Mouse (Mus musculus) lung, postnatal 36 days (tissue): ENCODE data around the gene Lrrc42.

Source experiments
- DNase-seq: peaks from one replicate; pipeline ENCODE4 v3.0.0; 2022; ENCODE audit warnings: mixed read lengths

Gene Lrrc42

DNA sequence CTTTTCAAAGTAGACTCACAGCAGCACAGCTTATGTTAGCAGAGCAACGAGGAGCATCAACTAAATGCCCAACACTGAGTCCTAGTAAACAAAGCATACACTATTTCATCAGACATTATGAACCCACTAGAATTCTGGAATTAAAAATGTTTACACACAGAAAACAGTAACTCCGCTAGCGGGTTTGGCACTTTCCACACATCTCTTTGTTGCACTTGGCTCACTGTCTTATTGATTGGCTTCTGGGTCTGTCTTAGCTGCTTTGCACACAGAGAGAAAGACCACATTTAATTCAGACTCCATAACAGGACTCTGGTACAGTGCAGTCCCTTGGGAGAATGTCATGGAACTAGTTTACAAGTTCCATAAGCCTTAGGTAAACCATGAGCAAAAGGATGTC, 5.3 kb downstream of the Lrrc42 start:
- no peak for DNase-seq

DNA sequence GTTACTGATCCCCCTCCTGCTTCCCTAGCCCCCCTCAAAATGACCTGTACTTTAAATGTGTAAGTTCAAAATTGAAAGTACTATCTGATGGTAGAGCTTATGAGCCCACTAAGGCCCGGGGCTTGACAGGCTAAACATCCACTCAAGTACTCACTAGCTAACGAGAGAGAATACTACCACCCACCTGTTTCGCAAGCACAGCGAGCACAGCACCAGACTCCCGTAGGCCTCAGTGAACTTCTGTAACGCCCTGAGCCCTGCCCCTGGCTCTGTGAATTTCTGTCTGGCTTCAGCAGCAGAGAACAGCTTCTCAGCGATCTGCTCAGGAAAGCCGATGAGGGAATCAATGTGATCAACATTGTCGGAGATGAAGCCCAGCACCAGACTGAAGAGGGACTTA, 6.2 kb downstream of the Lrrc42 start:
- peak; percentile 31 for DNase-seq

DNA sequence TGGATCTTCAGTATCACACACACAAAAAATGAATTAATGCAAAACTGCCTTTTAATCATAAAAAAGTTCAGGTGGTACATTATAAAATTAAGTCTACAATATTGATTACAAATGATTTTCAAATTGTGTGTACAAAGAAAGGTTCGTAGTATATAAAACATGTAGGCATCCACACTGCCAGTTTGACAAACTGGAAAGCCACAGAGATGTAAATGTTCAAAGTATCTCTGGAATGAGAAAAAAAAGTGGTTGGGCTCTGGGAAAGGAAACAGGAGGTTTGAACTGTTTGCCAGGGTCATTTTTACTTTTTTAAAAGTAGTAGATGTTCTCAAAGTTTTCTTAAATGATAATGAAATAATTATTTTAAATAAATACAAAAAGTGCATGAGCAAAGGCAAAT, 7.3 kb downstream of the Lrrc42 start:
- no peak for DNase-seq

DNA sequence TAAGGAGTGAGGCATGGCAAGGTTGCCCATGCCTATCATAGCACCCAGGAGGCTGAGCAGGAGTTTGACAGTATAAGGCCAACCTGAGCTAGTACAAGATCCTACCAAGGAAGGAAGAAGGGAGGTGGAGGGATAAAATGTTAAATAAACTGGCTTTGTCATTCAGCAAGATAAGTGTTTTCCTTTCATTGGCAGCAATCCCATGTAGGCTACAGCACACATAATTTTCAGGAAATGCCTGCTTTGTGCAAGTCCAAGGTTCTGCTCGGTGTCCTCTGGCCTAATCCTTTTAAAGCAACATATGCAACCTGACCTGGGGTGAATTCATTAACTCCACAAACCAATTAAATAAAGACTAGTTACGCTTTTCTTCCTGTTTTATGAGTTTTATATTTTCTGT, 8.0 kb downstream of the Lrrc42 start:
- DNase-seq = peak; percentile 39

DNA sequence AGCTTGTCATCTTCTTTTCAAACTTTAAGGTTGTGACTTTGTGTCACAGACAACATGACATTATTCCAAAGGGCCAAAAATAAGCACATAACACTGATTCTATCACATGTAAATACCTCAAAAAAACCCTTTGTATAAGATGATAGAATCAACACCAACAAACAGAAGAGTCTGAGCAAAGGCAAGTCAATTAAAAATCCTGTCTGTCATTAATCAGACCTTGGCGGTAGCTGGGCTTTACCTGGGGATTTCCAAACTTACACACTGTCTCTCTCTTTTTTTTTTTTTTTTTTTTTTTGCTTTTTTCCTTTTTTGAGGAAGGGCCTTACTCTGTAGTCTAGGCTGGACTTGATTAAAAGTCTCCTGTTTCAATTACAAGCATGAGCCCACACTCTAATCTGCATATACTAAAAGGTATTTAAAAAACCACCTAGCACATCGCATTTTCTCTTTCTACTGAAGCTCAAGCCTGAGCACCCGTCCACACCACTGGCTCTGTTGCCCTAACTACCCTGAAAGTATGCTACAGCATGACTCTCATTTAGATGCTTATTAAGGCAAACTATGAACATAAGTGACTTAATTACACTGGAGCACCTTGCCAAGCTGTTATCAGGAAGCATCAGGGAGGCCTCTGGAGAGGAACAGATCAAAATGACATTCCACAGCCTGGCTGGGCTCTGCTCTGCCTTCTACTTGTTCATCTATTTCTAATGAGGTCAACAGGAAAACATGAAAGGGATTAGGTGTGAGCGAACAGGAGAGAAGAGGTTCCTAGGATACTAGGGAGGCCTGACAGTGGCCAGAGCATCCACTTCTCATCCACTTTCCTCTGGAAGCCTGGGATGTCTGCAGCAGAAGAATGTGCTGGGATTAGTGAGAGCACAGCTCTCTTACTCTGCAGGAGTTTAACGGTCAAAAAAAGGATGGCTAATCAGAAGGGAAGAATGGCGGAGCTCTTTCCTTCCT, 9.7 kb downstream of the Lrrc42 start:
- no peak for DNase-seq

DNA sequence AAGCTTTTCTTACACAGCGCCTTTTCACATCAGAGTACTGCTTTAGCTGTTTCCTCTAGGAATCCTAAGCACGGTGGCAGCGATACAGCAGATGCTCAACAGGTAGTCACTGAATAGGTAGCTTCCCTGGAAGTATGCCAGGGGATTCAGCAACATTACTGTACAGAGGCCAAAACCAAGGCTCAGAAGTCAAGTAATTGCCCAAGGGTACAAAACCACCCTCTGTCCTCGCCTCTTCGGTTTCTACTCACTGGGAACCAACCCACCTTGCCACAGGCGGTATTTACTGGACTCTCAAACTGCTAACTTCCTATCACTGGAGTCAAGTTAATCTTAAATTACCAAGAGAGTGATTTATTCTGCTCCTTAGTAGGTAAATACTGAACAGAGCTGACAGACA, 13.1 kb downstream of the Lrrc42 start:
- no peak for DNase-seq

DNA sequence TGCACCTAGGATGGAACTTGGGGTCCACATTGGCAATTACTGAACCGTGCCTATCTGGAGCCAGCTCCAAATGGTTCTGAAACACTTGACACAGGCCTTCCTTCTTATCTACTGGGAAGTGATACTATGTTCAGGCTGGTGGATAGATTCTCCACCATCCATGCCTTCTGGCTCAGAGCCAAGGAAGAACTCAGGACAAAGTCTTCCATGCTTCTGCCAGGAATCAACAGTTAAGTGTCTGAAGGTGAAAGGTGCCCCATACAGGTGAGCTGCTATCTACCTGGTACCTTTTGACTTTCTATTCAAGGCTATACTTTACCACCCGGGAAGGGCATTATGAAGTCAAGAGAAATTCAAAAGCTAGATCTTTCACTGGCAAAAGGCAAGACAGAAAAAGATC, 15.1 kb downstream of the Lrrc42 start:
- no peak for DNase-seq

DNA sequence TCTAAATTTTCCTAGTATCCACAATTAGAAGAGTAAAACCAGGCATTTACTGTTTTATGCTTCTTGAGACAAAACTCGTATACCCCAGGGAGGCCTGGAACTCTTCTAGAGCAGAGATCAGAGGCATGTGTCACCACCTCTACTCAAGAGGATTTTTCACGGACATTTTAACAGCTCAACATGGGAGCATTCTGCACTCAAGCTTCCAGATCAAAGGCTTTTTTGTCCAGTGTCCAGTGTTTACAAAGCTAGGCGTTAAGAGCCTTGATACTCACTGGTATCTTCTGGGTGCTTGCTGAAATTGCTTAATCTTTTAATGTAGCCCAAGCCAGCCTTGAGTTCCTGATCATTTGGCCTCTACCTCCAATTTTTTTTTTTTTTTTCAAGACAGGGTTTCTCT, 21.1 kb downstream of the Lrrc42 start:
- no peak for DNase-seq

DNA sequence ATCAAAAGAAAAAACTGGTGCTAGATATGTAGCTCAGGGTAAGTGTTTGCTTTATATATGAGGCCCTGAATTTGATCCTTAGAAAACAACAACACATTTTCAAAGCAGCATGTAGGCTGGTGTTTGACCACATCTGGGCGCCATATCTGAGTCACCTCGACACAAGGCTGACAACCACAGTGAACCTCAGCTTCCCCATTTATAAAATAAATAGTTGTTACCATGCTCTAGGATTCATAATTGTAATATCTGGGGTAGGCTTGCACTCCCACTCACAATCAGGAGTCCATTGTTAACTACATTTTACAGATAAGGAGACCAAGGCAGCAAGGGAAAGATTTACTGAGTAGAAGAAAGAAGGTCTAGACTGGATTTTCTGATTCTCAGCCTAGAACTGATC, 27.0 kb downstream of the Lrrc42 start:
- no peak for DNase-seq

DNA sequence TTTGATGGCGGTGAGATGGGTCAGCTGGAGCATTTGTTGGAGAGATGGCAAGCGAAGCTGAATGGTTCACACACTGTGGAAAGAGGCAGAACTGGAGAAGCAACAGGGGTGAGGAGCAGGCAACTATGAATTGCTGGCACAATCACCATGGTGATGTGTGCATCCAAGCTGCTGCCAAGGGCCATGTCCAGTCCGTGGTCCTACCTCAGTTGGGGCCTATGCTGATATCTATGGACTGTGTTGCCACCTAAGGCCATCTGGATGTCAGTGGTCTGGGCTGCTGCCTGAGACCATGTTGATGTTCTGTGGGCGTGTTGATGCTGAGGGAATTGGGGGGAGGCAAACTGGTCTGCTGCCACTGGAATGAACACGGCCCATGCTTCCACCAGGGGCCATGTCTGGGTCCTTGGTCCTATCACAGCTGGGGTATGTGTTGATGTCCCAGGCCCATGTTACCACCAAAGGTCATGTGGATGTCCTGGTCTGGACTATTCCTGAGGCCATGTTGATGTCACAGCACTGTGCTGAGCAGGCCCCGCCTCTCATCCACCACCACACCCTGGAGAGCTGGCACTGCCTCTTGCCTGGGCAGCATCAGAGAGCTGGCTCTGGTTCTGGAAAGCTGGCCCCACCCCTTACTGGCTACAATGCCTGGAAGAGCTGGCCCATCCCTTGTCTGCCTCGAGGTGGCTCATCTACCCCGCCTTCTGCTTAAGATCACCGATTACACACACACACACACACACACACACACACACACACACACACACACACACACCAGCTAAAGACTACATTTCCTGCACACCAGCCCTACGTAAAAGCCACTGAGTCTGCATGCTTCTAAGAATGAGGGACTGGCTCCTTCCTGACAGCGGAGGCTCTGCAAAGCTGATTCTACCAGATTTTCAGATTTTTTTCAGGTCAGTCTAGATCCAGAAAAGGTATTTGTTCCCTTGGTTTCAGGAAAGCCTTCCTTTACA, 29.8 kb downstream of the Lrrc42 start:
- peak; percentile 81 for DNase-seq

DNA sequence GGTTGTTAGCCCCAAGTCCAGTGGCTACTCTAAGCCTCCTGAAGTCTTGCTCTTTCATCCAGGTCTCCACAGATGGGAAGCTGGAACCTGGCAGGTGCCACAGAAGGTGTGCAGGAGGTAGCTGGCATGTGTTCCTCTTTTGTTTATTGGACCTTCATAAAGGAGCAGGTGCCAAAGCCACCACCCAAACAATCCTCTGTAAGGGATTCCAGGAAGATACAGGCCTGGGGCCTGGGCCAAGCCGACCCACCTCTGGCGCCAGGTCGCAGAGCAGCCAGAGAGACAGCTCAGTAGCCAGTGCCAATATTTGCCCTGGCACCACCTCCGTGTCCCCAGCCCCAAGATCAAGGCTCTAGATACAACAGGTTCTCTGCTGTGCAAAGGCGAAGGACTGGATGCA, 31.8 kb downstream of the Lrrc42 start:
- DNase-seq = peak; percentile 23

DNA sequence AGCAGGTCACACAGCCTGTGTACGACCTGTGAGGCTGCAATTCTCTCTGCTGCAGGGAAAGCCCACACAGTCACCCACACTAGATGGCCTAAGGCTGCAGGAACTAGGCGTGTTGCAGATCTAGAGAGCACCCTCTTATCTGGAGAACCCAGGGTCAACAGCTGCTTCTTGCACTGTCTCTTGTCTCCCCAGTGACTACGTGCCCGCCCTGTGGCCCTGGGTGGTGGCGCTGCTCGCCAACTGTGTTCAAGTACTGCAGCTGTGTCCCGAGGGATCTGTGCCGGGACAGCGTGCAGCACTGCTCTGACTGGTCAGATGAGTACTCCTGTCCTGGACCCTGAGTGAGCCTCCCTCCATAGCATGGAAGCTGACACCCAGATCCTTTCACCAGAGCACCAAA, 35.8 kb downstream of the Lrrc42 start:
- no peak for DNase-seq

DNA sequence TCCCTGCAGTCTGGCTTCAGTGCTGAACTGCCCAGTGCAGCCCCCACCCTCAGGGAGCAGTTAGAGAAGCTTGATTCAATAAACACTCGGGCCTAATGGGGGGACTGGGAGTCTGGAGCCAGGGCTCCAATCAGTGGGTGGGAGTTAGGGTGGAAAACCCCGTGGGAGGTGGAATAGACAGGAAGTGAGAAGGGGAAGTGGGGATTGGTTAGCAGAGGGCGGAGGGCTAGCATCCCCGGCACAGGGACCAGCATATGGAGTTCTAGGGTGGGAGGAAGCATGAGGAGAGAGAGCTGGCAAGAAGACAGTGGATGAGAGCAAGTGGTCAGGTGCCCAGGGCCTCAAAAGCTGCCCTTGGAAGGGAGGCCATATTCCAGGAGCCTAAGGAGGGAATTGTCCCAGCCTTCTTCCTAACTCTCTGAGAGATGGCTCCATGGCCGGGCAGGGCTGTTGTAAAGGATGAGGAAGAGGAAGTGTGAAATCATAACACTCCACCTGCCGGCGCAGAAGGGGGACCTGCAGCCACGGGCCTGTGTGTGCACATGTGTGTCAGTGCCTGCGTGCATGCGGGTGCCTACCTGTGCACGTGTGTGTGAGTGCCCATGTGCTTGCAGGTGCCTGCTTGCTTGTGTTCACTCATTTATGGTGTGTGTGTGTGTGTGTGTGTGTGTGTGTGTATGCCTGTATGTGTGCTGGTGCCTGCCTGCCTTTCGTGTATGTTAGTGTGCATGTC, 39.9 kb downstream of the Lrrc42 start:
- DNase-seq = no peak

DNA sequence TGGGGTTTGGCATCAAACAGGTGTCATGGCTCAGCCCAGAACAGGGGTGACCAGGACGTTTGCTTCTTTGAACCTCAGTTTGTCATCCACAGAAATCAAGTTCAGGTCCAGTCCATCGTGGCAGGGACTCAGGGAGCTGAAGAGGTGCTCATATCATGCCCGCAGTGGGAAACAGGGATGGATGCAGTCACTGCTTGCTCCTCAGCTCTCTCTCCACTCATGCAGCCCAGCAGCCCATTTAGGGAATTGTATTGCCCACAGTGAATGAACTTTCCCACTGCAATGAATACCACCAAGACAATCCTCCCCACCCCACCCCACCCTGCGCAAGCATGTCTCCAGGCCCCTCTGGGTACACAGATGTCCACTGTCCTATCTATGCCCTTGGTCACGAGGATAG, 41.4 kb downstream of the Lrrc42 start:
- DNase-seq = no peak

DNA sequence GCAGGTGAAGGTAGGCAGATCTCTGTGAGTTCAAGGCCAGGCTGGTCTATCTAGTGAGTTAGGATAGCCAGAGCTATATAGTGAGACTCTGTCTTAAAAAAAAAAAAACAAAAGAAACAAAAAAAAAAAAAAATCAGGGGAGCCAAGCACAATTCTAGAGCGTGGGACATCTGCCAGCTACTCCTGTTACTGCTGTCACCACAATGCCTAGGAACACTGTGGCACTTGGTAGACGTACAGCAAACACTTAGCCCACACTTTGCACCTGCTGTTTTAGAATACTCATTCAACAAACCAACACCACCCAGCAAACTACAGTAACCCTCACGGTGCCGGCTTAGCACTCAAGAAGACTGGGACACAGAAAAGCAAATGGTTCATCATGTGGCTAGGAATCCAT, 41.9 kb downstream of the Lrrc42 start:
- peak; percentile 92 for DNase-seq

DNA sequence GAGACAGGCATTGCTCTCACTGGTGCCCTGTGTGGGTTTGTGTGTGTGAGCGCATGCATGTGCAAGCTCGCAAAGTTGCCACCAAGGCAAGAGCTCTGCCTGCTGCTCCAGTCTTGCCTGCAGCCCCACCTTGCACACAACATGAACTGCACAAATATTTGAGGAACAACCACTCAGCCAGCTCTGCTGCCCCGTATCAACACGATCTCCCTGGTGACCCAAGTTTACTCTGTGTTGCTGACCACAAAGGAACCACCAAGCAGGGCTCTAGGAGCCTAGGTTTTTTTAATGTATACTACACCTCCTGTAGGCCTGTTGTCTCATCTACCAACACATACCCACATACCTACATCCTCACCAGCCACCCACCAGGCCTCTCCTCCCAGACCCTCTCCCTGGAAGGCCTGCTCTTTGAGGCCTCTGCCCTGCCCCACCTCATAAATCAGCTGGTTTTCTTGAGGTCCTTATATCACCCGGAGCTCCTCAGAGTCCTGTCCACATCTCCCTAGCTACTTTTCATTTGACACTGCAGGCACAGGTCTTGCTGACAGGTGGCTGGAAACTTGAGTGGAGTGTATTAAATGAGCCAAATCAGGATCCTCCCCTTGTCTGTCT, 42.7 kb downstream of the Lrrc42 start:
- DNase-seq = peak; percentile 80

DNA sequence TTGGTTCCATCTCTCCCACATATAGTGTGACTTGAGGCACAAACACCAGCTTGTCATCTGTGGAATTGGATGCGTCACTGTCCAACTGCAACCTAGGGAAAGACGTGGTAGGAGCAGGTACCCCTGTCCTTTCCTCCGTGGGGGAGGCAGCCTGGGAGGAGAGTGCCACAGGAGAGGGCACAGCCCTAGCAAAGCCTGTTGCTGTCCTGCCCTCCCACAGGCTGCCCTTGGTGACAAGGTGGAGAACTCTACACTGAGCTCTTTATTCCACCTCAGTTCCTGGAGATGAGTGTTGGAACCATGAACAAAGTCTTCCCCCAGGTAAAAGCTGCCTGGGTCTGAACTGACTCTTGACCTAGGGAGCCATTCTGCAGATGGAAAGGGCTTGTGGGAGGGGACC, 44.5 kb downstream of the Lrrc42 start, which contains the start of gene Ldlrad1:
Gene Ldlrad1 (plus strand): TSS at position 301 of the 400 bp plus-strand sequence.
- no peak for DNase-seq

DNA sequence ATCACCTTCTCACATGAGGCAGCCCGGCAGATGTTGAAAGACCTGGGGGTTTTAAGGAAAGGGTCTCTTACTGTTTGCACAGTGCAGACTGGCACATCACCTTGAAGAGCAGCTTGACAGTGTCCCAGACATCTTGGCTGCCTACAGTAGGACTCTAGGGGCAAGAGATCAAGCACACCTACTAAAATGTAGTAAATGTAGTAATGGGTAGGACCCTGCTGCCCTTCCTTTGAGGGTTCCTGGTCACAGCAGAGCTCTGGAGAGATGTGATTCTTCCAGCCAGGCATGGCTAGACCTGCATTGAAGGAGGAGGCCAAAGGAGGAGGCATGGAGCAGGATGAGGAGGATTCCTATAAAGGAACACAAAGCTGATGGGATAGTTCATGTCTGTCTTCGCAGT, 46.3 kb downstream of the Lrrc42 start:
- no peak for DNase-seq

DNA sequence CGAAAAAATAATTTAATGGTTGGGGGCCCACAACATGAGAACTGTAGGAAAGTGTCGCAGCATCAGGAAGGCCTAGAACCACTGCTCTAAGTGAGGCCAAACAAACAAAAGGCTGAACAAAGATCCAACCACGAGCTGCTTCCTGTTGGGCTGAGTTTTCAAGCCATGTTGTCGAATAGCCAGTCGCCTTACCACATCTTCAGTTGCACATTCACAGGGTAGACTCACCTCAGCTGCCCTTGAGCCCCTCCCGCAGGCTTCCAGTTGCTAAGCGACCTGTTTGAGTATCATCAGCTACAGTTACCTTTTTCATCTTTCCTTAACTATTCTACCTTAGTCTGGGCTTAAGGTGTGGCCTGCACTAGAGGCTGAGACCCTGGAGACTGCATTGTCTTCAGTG, 50.3 kb downstream of the Lrrc42 start:
- DNase-seq = peak; percentile 48

DNA sequence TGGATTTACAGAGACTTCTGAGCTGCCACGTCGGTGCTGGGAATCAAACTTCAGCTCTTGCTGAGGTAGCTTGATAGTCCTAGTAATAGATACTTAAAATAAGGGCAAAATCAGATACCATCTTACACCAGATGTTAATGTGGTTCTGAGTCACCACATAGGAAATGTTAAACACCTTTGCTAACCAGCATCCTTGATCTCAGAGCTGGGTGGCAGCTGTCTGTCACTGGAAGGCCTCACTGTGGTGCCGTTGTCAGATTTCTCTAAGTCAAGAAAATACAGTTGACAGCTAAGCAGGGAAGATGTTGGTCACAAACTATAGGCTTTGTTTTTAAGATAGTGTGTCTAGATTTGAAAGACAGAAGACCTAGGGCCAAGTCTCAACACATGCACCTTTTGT, 51.6 kb downstream of the Lrrc42 start:
- DNase-seq = no peak

DNA sequence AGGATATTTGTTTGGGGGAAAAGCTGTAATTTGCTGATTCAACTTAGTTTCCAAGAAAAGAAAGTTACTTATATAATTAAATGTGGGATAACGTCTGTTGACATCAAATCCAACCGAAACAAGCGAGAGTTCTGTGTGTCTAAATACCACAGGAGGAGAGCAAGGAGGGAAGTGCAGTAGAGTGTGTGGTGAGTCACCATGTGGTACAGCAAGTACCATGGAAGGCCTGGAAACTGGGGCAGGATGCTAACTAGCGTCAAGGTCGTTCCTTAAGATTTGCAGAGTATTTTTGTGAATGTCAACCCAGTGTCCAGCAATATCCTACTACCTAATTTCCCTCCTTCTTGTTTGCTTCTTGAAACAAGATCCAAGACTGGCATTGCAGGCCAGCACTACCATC, 55.3 kb downstream of the Lrrc42 start:
- no peak for DNase-seq

DNA sequence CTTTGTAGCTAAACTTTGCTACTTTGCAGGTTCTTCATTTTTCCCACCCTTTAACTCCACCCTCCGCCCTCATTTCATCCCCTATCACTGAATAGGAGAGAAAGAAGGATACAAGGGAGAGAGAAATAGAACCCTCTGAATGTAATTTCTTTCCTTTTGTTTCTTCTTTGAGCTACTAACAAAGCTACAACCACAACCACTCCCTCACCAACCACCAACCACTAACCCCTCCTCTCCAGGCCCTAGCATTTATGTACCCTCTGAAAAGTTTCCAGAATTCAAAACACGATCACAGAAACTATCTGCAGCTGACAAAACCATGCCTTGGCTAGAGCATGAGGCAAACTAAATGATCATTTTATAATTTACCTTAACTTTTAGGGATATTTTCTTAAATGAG, 56.9 kb downstream of the Lrrc42 start:
- DNase-seq = no peak
